Mouse (Mus musculus): ENCODE results near the gene Actb. TPM values are rescaled to one million over a fixed set of nuclear protein-coding genes. Genes with fewer than 3 reads are reported as not detected.

The Actb gene
- total and polyA plus RNA-seq, 2 experiments from 2014 or later, result 5,744 to 19,349 TPM

DNA sequence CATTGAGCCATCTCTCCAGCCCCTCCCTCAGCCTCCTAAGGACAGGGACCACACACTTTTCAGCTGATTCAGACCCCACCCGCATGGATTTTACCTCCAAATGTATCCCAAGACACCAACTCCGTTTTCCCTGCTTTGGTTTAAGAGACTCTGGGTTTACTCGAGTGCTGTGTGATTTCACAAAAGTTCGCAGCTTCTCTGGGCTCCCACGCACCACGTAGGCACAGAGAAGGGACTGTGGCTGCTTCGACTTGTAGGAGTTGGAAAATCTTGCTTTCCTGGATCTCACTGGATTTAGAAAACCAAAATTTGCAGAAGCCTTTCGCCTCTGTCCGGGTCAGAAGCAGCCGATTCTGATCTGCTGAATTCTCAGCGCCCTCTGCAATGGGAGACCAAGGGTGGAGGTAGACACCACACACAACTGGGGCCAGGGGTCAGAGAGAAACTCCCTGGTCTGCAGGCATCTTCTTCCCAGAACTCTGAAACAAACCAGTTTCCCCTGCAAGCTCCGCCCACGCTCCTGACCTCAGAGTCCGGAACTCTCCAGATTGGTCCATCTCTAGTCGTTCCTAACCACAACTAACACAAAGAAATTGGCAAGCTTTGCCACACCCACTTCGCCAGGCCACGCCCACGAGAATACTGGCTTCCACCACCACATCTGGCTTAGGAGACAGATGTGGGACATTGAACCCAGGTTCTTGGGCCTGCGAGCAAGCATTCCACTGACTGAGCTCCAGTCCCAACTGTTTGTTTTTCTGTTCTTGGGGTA, 31.6 kb upstream of the Actb start:
- no peaks in the 10 kb centered on the region for H3K36me3 ChIP-seq (ENCODE audit: insufficient read depth)
- no peak overlapping the region for H3K4me2 ChIP-seq (ENCODE audit: low read depth)
- H3K9ac ChIP-seq, result no peak overlapping the region
- H3K27ac ChIP-seq (ENCODE audit: low read depth, low read length), result no peak overlapping the region
- 40% methylated on average over 19 of the region's 19 CpGs for WGBS
- DNase-seq, result no peak
- no peak for ATAC-seq
- no peaks in the 10 kb centered on the region for H3K4me1 ChIP-seq (ENCODE audit: insufficient read depth)
- TF ChIP-seq CTCF (IDR thresholded peaks at IDR 0.05; ENCODE audit: low read depth), result no peak
- no peak overlapping the region for H3K4me3 ChIP-seq (ENCODE audit: low read depth, low read length)
- no peaks in the 10 kb centered on the region for H3K27me3 ChIP-seq (ENCODE audit: insufficient read depth, low read length)
- no peaks in the 10 kb centered on the region for H3K9me3 ChIP-seq (ENCODE audit: low read length)

DNA sequence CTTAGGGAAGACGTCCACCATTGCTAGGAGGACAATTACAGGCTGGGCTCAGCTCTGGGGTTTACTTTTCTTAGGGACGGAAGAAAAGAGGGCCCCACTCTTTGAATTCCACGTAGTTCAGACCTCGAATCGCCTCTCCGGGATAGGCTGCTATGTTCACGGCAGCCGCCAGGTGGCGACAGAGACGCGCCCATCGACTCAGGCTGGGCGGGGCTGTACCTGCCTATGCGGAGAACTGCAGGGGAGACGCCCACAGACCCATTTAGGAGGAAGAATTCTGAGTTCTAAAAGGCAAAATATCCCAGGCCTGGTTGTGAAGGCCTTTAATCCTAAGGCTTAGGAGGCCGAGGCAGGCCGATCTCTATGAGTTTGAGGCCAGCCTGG, 29.8 kb upstream of the Actb start:
- Histone ChIP-seq H3K27me3 (ENCODE audit: insufficient read depth, low read length) (no peaks in the 10 kb centered on the region), H3K4me1 (ENCODE audit: insufficient read depth) (no peaks in the 10 kb centered on the region), H3K9ac (no peak overlapping the region), H3K9me3 (ENCODE audit: low read length) (no peaks in the 10 kb centered on the region), H3K27ac (ENCODE audit: low read depth, low read length) (no peak overlapping the region), H3K4me2 (ENCODE audit: low read depth) (peak overlapping the region; percentile 13), H3K4me3 (ENCODE audit: low read depth, low read length) (no peak overlapping the region), H3K36me3 (ENCODE audit: insufficient read depth) (no peaks in the 10 kb centered on the region)
- DNase-seq (peak; percentile 81), ATAC-seq (peak; percentile 68; the same call in 1 of the 2 replicates)
- TF ChIP-seq CTCF (IDR thresholded peaks at IDR 0.05; ENCODE audit: low read depth), result peak; percentile 94
- WGBS, result 5% methylated on average over 17 of the region's 17 CpGs

DNA sequence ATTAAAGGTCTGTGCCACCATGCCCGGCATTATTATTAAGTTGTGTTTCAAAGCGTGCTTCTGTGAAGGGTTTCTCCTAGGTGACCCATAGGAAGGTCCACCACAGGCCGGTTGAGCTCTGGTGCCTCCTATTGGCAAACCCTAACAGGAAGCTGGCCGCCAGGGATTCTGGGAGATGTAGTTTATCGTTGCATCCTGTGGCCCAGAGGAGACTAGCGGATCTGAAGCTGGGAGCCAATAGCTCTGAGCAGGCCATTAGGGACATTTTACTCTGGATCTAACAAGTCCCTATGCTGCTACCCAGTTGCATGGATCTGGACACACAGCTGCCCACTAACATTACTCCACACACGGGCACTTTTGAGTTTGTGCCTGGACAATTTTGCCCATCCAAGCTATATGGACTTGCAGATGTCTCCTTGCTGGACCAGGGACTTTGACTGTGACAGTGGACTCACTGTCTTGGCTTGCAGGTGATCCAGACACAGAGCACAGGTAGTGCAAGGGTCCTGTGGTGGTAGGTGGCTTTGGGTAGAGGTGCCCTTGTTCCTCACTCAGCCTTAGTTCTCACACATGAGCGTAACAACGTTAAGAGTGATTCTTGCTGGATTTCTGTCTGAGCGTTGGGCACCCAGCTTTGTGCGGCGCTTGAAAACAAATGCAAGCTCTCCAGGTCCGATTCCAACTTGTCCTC, 29.2 kb upstream of the Actb start:
- 14% methylated on average over 13 of the region's 13 CpGs for WGBS
- ATAC-seq (peak; percentile 54), DNase-seq (peak; percentile 51)
- no peaks in the 10 kb centered on the region for H3K36me3 ChIP-seq (ENCODE audit: insufficient read depth)
- peak; percentile 51 for TF ChIP-seq CTCF (IDR thresholded peaks at IDR 0.05; ENCODE audit: low read depth)
- H3K27ac ChIP-seq (ENCODE audit: low read depth, low read length), result no peak overlapping the region
- H3K4me3 ChIP-seq (ENCODE audit: low read depth, low read length), result no peak overlapping the region
- no peak overlapping the region for H3K9ac ChIP-seq
- H3K4me2 ChIP-seq (ENCODE audit: low read depth), result peak overlapping the region; percentile 13
- no peaks in the 10 kb centered on the region for H3K9me3 ChIP-seq (ENCODE audit: low read length)
- H3K27me3 ChIP-seq (ENCODE audit: insufficient read depth, low read length), result no peaks in the 10 kb centered on the region
- no peaks in the 10 kb centered on the region for H3K4me1 ChIP-seq (ENCODE audit: insufficient read depth)

DNA sequence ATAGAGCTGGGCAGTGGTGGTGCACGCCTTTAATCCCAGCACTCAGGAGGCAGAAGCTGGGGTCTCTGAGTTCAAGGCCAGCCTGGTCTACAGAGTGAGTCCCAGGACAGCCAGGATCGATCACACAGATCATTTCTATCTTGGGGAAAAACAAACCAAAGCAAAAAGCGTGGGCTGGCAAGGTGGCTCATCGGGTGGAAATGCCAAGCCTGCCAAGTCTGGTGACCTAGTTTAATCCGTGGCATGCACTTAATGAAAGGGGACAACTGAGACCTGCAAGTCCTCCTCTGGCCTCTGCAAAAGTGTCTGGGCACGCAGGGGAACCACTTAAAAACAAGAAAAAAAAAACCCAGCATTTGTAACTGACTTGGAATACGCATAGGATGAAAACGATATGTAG, 26.2 kb upstream of the Actb start:
- Histone ChIP-seq H3K4me3 (ENCODE audit: low read depth, low read length) (no peak overlapping the region), H3K27me3 (ENCODE audit: insufficient read depth, low read length) (no peaks in the 10 kb centered on the region), H3K27ac (ENCODE audit: low read depth, low read length) (no peak overlapping the region), H3K9me3 (ENCODE audit: low read length) (no peaks in the 10 kb centered on the region), H3K9ac (no peak overlapping the region), H3K4me1 (ENCODE audit: insufficient read depth) (0 out of 2 replicates have a peak, but pooled peaks cover 5% of the 10 kb centered on the region), H3K36me3 (ENCODE audit: insufficient read depth) (no peaks in the 10 kb centered on the region), H3K4me2 (ENCODE audit: low read depth) (no peak overlapping the region)
- ATAC-seq (no peak), DNase-seq (no peak)
- no peak for TF ChIP-seq CTCF (IDR thresholded peaks at IDR 0.05; ENCODE audit: low read depth)
- WGBS, result 63% methylated on average over 8 of the region's 8 CpGs

GRCm38 (mm10) chr5:142932084-142932685, 25.6 kb upstream of the Actb start:
- peak; percentile 10; the same call in 1 of the 2 replicates for ATAC-seq

GRCm38 (mm10) chr5:142931241-142931745, 24.7 kb upstream of the Actb start:
- no peak overlapping the region for H3K9ac ChIP-seq
- WGBS, result 88% methylated on average over 9 of the region's 9 CpGs
- no peak overlapping the region for H3K27ac ChIP-seq (ENCODE audit: low read depth, low read length)
- H3K4me1 ChIP-seq (ENCODE audit: insufficient read depth), result 0 out of 2 replicates have a peak, but pooled peaks cover 5% of the 10 kb centered on the region
- no peak overlapping the region for H3K4me2 ChIP-seq (ENCODE audit: low read depth)
- ATAC-seq (no peak), DNase-seq (no peak)
- no peaks in the 10 kb centered on the region for H3K9me3 ChIP-seq (ENCODE audit: low read length)
- H3K4me3 ChIP-seq (ENCODE audit: low read depth, low read length), result no peak overlapping the region
- no peaks in the 10 kb centered on the region for H3K27me3 ChIP-seq (ENCODE audit: insufficient read depth, low read length)
- TF ChIP-seq CTCF (IDR thresholded peaks at IDR 0.05; ENCODE audit: low read depth), result no peak
- no peaks in the 10 kb centered on the region for H3K36me3 ChIP-seq (ENCODE audit: insufficient read depth)

More at GRCm38 (mm10) chr5:142932084-142932685, 25.6 kb upstream of the Actb start:
- 25% methylated on average over 9 of the region's 9 CpGs for WGBS
- Histone ChIP-seq H3K4me1 (ENCODE audit: insufficient read depth) (0 out of 2 replicates have a peak, but pooled peaks cover 5% of the 10 kb centered on the region), H3K9me3 (ENCODE audit: low read length) (no peaks in the 10 kb centered on the region), H3K27me3 (ENCODE audit: insufficient read depth, low read length) (no peaks in the 10 kb centered on the region), H3K27ac (ENCODE audit: low read depth, low read length) (no peak overlapping the region), H3K4me3 (ENCODE audit: low read depth, low read length) (no peak overlapping the region), H3K9ac (no peak overlapping the region), H3K4me2 (ENCODE audit: low read depth) (no peak overlapping the region), H3K36me3 (ENCODE audit: insufficient read depth) (no peaks in the 10 kb centered on the region)
- TF ChIP-seq CTCF (IDR thresholded peaks at IDR 0.05; ENCODE audit: low read depth), result peak; percentile 45
- peak; percentile 33 for DNase-seq

Data from forebrain, postnatal 0 days (tissue).